Mouse (Mus musculus) cerebellum, adult 9-10 months (tissue): ENCODE data around the gene Trappc3.

Source experiments
- DNase-seq: peaks from one replicate; pipeline ENCODE4 v3.0.0; 2022

Gene Trappc3

GRCm38 (mm10) chr4:126251655-126252254 is 10.4 kb upstream of the Trappc3 start:
- DNase-seq = no peak

GRCm38 (mm10) chr4:126252411-126253237 is 9.5 kb upstream of the Trappc3 start:
- peak; percentile 60 for DNase-seq

- no peak for DNase-seq
Observed at GRCm38 (mm10) chr4:126253637-126254272, 8.4 kb upstream of the Trappc3 start.

GRCm38 (mm10) chr4:126254315-126255112 is 7.6 kb upstream of the Trappc3 start:
- DNase-seq = peak; percentile 84

- peak; percentile 74 for DNase-seq
Observed at GRCm38 (mm10) chr4:126255113-126256001, 6.8 kb upstream of the Trappc3 start.

GRCm38 (mm10) chr4:126256131-126256791 is 5.9 kb upstream of the Trappc3 start, which contains the start of gene Map7d1:
Gene Map7d1 (minus strand): TSS chr4:126256343.
- DNase-seq = peak; percentile 93

GRCm38 (mm10) chr4:126256967-126257881 is 4.9 kb upstream of the Trappc3 start:
- peak; percentile 84 for DNase-seq

GRCm38 (mm10) chr4:126259063-126259462 is 3.1 kb upstream of the Trappc3 start:
- DNase-seq = peak; percentile 65

GRCm38 (mm10) chr4:126259523-126260160 is 2.5 kb upstream of the Trappc3 start:
- peak; percentile 67 for DNase-seq

GRCm38 (mm10) chr4:126260520-126261201 is 1.5 kb upstream of the Trappc3 start:
- DNase-seq = peak; percentile 75

- DNase-seq = no peak
Observed at GRCm38 (mm10) chr4:126261266-126261665, 859 bp upstream of the Trappc3 start.

- no peak for DNase-seq
Observed at GRCm38 (mm10) chr4:126261675-126262074, 450 bp upstream of the Trappc3 start.

GRCm38 (mm10) chr4:126269292-126269691 is 7.2 kb downstream of the Trappc3 start:
- DNase-seq = no peak

GRCm38 (mm10) chr4:126273753-126274152 is 11.6 kb downstream of the Trappc3 start:
- peak; percentile 95 for DNase-seq

GRCm38 (mm10) chr4:126275081-126275480 is 13.0 kb downstream of the Trappc3 start:
- DNase-seq = peak; percentile 79

- peak; percentile 86 for DNase-seq
Observed at GRCm38 (mm10) chr4:126275681-126276131, 13.6 kb downstream of the Trappc3 start.

- DNase-seq = peak; percentile 80
Observed at GRCm38 (mm10) chr4:126277906-126278564, 15.9 kb downstream of the Trappc3 start.

GRCm38 (mm10) chr4:126278565-126278915 is 16.4 kb downstream of the Trappc3 start:
- DNase-seq = no peak
